Mouse (Mus musculus): ENCODE measurements around the gene Rapgef6.

Rapgef6 gene

DNA sequence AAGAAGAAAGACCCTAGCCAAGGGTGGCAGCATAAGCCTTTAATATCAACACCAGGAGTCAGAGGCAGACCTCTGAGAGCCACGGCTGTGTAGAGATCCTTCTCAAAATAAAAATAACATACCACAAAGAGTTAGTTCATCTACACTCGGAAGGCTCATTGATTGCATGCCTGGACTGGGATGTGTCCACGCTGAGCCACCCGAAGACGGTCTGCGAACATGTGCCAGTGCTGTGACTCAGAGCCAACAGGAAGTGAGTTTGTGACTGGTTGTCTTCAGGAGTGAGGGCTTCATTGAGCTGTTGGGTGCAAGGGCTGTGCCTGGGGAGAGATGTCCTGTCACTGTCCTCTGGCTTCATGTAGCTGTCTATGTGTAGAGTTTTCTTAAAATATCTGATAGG lies 171.0 kb downstream of the Rapgef6 start:
- no peak for DNase-seq (ENCODE audit: low read depth)

DNA sequence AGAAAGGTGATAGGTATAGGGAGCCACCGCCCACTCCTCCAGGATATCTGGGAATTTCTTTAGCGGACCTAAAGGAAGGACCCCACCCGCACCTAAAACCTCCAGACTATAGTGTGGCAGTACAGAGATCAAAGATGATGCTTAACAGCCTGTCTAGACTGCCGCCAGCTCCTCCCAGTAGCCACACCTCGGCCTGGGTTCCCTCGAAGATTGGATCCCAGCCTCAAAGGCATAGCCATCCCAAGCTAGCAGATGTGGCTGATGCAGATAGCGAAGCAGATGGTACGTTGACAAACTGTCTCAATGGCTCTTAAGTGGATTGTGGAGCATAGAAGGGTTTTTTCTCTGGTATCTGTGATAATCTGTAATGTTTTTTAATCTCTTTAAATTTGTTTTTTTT lies 171.6 kb downstream of the Rapgef6 start:
- no peak for DNase-seq (ENCODE audit: low read depth)

DNA sequence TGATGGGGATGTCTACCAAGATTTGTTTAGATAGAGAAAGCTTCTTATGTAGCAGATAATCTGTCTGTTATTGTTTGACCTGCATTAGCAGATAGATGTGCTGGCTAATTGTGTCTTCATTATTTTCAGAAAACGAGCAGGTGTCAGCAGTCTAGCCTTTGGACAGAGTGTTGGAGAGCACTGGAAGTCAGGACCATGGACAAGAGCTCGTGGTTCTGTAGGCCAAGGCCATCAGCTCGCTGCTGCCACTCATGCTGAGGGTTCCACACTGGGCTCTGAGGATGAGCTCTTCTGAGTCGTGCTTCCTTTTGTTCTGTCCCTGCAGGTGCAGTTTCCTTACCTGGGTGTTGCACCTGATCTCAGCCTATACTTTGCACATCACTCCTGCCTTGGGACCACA lies 173.3 kb downstream of the Rapgef6 start:
- DNase-seq (ENCODE audit: low read depth), result no peak

DNA sequence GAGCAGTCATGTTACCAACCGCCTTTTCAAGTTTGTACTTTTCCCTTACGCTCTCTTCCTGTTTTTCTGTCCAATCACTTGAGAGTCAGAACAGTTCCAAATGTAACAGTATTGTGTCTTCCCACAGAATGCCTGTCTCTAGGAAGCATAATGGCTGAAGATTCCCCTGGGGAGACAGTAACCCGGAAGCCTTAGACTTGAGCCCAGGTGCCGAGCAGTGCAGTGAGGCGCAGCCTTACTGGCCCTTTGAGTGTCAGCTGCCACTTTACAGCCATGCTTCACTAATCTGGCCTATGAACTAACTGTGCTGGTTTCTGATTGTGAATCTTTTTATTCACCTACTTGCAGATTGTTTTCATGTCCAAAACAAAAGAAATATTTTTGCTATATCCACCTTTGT lies 175.0 kb downstream of the Rapgef6 start:
- no peak for DNase-seq (ENCODE audit: low read depth)

DNA sequence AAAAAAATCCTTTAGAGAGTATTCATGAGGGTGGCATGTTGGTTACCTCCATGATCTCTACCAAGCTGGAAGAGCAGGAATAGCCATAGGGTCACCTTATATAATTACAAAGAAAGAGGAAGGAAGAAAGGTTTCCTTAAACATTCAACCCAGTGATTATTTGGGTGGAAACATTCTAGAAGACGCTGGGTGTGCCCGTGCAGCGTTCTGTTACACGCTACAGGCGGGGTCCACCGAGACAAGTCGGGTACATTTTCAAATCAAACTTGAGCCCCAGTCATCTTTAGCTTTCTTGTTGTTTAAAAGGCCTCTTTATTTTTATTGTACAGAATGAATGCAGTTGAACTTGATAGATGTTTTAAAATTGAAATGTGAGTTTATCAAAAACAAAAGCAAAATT lies 176.0 kb downstream of the Rapgef6 start:
- no peak for DNase-seq (ENCODE audit: low read depth)

DNA sequence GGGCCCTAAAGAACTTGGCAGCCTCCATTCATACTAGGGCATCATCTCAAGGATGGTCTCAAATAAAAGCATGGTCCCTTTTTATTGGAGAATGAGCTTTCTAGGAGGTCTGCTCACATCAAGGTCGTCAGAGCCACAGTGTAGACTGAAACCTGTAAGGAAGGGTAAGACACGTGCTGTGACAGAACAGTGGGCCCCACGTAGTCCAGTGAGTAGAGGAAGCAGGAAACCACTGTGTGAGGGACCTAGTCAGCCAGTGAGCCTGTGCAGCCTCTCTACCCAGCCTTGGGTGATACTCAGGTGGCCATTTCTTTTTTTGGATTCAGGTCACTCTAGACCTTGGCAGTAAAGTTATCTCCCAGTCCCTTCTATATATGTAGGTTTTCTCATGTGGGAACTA lies 177.3 kb downstream of the Rapgef6 start:
- no peak for DNase-seq (ENCODE audit: low read depth)

DNA sequence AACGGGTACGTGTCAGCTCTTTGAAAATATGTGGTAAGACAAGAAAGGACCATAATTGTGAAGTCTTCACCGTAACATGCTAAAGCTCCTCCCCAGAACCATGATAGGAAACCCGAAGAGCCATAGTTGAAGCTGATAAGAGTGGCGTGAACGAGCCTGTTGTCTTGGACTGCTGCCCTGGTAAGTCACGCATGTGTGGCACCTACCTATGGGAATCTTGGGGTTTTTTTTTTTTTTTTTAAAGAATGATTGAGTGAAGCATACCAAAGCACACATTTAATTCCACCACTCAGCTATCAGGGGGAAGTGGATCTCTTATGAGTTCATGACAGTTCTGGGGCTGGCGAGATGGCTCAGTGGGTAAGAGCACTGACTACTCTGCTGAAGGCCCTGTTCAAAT lies 179.2 kb downstream of the Rapgef6 start:
- DNase-seq (ENCODE audit: low read depth), result no peak

DNA sequence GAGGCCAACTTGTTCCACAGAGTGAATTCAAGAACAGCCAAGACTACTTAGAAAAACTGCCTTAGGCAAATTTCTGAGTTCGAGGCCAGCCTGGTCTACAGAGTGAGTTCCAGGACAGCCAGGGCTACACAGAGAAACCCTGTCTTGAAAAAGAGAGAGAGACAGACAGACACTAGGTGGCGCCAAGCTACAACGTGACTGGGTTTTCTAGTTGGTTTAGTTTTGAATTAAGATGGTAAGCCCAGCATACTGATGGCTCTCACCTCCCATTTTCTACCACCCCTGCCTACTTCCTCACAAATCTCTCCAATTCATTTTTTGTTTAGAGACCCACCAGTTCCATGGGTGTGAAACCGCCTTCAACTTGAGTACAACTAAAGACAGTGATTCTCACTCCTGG lies 180.7 kb downstream of the Rapgef6 start:
- DNase-seq (ENCODE audit: low read depth), result peak; percentile 87

DNA sequence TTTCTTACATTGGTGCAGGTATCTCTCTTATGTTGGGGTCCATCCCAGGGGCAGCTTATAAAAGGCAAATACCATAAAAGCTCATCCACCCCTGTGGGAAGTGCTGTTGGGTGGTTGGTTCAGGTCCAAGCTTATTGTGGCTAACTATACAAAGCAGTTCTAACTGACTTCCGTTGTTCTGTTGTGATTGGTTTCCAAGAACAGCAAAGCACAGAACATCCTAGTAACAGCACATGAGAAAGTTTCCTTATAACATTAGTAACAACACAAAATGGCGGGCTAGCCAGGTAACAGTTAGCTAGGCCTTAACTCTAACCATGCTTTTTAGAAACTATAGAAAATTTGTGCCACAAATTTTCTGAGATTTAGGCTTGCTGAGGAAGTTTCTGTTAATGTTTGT lies 185.5 kb downstream of the Rapgef6 start:
- no peak for DNase-seq (ENCODE audit: low read depth)

DNA sequence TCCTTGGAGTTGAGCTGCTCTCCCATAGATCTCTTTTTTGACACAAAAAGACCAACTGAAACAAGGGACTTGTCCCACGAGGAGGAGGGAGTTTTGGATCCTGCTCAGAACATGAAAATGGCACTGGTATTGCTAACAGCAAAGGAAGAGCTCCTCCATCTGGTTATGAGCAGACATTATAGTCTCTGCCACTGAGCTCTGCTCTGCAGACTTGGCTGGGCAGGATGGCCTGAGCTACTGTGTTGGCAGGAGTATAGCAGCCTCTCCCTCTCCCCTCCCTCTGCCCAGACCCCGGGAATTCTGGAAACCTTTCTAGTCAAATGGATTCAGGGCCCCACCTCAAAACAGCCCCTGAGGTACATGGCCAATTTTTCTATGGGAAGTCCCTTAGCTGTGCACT lies 187.0 kb downstream of the Rapgef6 start:
- no peak for DNase-seq (ENCODE audit: low read depth)

DNA sequence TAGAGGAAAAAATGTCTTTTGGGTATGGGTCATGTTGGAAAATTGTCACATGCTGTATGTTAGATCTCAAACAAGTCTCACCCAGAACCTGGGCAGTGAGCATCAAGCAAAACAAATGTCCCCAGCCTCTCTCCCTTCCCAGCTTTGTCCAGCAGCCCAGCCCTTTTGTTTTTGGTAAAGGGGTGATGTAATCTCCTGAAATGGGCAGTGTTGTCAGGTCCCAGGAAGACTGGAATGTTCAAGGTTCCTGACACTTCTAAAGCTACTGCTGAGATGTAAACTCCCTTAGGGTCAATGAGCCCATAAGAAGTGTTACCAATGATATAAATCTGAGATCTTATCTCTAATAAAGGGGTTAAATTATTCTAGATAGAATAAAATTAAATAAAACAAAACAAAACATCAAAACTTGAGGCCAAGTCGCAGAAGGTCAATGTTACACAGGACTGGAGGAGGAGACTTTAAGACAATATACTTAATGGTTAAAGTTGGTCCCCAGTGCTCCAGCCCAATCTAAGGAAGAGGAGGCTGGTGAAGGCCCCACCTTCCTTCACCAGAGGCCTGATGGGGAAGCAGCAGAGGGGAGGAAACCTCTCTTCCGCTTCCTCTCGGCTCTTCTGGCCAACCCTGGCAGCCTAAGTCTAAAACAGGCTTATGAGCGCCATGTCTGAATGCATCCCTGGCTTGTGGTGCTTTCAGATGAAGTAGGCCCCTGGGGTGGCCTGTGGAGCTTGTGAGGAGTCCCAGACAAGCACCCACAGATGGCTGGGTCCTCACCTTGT lies 188.1 kb downstream of the Rapgef6 start:
- no peak for DNase-seq (ENCODE audit: low read depth)

DNA sequence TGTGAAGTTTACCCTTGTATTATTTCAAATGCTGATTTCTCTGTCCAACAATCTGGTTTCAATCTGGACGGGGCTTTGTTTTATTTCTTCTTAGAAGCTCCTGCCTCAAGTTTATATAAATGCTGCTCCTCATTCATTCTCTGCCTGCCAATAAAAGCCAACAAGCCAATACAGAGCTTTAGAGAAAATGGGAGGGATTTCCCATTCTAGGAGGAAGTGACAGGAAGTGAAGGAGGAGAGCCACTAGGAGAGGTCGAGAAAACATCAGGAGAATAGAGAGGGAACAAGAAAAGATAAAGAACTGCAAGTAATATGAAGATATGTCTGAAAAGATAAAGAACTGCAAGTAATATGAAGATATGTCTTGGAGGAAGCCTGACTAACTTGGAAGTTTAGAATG lies 190.2 kb downstream of the Rapgef6 start:
- DNase-seq (ENCODE audit: low read depth), result no peak

DNA sequence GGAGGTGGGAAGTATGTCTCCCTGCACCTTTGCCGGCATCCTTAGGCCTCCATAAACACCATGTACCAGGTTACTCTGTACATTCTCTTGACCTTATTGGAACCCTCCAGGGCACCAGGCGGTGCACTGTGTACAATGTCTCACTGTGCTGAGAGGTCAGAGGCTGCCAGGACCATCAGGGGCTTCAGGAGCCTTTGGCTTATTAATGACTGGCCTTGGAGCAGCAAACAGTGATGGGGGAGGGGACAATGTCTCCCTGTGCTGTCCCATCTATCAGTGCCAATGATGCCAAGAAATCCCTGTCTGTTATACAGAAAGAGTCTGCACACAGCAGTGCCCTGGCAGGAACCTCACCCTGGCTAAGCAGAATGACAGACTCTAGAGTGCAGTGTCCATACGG lies 195.2 kb downstream of the Rapgef6 start:
- DNase-seq (ENCODE audit: low read depth), result no peak

DNA sequence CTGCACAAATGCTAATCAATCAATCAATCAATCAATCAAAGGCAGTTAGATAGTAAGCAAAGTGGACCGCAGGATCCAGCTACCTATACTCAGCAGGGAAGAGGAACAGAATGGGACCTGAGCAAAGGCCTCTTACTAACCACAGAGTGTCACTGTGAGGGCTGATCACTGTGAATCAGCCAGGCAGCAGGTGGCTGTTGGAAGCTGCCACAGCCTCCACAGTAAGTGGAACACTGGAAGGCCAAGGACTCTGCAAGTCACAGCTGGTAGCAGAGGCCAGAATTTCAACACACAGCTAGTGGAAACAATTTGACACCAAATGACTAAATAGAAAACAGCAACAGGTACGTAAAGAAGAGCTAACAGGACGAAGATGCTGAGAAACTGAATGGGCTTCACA lies 196.0 kb downstream of the Rapgef6 start:
- no peak for DNase-seq (ENCODE audit: low read depth)

DNA sequence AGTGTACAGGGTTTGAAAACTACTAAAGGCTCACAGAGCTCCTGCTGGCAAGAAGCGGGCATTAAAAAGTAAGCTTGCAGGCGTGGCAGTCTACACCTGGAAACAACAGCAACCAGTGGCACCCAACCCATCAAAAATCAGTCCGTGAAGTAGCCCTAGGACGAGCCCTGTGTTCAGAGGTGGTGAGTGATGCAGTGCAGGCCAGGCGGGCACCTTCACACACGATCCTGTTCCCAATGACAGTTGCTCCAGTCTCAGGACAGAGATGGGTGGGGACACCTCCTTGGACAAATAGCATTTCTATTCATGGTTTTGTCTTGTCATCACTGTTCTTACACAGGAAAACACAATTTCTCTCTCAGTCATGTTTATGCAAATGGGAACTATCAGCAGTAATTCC lies 199.4 kb downstream of the Rapgef6 start:
- DNase-seq (ENCODE audit: low read depth), result no peak

DNA sequence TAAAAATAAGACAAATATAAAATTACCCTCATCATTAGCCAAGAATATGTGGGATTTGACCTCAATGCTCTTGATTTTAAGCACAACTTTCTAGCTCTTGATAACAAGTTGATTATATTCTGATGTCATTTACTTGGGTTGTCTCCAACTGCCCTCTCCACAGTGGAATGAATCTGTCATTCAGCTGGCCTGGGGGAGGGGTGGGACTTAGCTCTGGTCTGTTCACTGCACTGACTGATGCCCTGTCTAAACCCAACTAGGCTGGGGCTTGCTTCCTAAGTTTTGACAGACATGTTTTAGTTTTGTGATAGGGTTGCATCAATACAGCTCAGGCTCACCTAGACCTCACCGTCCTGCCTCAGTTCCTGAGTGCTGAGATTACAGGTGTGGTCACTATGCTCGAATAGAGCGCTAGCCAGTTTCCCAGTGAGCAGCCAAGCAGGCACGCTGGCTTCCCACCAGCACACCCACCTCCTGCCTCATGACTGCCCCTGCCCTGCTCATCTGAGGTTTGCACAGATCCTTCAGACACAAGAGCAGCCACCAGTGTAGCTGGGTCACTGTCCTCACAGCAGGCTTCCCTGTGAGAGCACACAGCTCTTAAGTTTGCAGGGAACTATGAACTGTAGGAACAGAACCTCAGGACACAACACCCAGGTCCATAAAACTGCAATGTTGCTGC lies 201.8 kb downstream of the Rapgef6 start:
- DNase-seq (ENCODE audit: low read depth), result no peak

DNA sequence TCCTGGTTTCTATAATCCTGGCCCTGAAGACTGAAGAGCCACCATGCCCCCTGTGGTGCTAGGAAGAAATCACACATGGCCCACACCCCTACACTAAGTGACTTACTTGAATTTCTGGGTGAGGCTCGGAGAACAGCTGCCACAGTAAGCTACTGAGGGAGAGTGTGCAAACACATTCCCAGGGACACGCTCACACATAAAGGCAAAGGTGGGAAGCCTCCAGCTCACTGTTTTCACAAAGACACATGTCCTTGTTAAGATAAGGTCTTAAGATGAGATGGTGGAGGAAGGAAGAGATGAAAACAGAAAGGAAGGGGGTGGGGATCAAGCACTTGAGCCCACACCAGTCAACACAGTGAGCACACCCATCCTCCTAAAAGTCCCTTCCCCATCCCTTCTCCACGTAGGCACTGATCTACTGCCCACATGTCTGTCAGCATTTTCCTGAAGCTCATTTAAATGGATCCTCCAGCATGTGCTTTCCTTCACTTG lies 204.0 kb downstream of the Rapgef6 start:
- peak; percentile 56 for DNase-seq (ENCODE audit: low read depth)

DNA sequence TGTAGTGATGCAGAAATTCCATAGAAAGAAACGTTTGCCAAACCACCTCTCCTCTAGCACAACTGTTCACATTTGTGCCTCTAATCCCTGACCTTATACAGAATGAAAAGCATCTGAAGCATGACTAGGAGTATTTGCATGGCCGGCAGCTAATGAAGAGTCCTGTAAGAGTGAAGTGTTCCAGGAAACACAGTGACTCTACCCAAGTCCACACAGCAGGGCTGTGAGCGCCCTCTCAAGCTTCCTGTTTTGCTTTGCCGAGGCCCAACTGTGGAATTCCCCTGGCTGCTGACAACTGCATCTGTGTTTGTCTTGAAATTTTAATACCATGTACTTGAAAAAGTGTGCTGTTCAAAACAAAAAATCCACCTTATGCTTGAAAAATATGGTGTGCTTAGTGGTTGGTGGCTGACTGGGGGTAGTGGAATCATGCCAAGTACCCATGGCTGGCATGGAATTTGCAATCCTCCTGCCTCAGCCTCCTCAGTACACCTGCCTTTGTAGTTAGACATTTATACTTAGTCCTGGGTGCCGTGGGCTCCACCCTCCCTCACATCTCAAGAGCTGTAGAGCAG lies 204.8 kb downstream of the Rapgef6 start:
- DNase-seq (ENCODE audit: low read depth), result peak; percentile 82

DNA sequence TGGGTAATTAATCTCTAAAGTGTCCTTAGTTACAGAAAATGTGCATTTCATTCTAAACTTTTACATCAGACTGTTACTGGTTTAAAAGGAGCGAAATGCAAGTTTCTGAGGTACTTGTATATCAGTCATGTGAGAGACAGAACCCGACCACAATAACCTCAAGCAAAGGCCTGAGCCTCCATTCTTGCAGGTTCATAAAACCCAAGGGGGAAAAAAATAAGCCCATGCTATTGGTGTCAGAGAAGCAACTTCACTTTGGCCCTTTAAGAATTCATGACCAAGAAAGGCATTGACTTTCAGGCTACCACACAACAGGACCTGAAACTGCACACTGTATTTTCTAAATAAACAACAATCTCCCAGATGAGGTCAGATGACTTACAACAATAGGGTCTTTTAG lies 205.7 kb downstream of the Rapgef6 start:
- peak; percentile 64 for DNase-seq (ENCODE audit: low read depth)

DNA sequence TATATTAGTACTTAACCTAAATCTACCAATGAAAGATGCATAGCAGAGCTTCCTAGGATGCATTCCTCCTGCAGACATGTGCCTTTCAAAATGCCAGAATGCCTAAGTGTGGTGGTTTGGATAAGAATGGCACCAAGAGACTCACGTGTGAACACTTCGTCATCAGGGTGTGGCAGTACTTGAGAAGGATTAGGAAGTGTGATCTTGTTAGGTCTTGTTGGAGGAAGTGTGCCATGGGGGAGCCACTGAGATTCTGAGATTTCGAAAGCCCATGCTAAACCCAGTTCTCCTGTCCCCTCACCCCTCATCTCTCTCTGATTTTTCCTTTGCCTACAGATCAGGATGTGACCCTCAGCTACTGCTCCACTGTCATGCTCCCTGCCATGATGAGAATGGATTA lies 206.7 kb downstream of the Rapgef6 start:
- peak; percentile 33 for DNase-seq (ENCODE audit: low read depth)

DNA sequence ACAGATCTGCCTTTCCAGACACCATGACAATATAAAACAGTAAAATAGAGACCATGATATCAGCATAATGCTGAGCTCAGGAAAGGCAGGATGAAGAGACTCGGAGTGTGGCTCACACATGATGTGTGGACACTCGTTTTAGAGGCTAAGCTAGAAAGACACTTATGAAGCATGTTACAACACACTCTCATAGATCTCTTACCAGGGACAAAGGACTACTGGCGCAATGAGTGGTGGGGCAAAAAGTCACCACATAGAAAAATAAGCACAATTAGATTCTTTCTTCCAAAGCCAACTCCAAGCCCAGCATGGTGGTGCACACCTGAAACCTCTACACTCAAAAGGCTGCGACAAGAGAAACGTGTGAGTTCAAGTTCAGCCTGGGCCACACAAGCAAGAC lies 208.3 kb downstream of the Rapgef6 start:
- DNase-seq (ENCODE audit: low read depth), result no peak

DNA sequence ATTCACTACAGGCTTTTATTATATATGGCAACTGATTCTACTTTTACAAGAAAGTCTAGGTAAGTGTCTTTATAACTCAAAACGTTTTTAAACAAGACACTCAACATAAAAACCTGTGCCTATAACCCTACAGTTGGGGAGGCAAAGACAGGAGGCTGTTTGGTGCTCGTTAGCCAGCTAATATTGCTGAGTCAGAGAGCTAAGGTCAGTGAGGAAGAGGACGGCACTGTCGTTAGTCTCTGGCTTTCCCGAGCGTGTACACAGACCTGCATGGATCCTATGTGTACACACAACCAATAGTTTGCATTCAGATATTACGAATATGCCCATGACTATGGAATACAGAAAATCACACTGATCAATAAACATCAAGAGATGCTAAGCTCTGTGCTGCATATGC lies 208.7 kb downstream of the Rapgef6 start:
- DNase-seq (ENCODE audit: low read depth), result no peak

DNA sequence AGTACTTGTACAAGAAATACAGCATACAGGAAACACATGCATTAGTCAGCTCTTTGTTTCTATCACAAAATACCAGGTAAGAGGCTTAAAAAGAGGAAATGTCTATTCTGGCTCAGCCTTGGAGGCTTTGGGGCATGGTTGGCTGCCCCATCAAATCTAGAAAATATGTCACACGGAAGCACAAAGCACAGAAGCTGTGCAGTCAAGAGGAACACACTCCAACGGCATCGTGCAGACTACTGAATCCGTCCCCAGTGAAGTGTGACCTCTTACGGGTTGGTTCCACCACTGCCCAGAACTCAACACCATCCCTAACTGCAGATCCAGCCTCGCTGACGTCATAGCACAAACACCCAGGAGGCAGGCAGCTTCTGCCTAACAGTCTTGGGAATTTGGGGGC lies 210.9 kb downstream of the Rapgef6 start:
- DNase-seq (ENCODE audit: low read depth), result no peak
